Mouse (Mus musculus): Measurements from ENCODE around the gene Ctsa. TPM values are rescaled to one million over a fixed set of nuclear protein-coding genes. Genes with fewer than 3 reads are reported as not detected.

Gene Ctsa
- total RNA-seq, 2 experiments from 2014 or later = 50.2 to 58.1 TPM

GRCm38 (mm10) chr2:164815348-164815747, 17.3 kb upstream of the Ctsa start:
- no peak for TF ChIP-seq CTCF (IDR thresholded peaks at IDR 0.05)
- DNase-seq = no peak
- no peak overlapping the region for H3K27ac ChIP-seq
- intact Hi-C loops (cut with DNase I) = no loop called here
- H3K4me3 ChIP-seq = no peak overlapping the region

- H3K27ac ChIP-seq = no peak overlapping the region
These were observed 16.9 kb upstream of the Ctsa start for GRCm38 (mm10) chr2:164815821-164816220.

GRCm38 (mm10) chr2:164817206-164817605, 15.5 kb upstream of the Ctsa start:
- TF ChIP-seq CTCF (IDR thresholded peaks at IDR 0.05) = no peak
- H3K27ac ChIP-seq = no peak overlapping the region
- intact Hi-C loops (cut with DNase I) = no loop called here

More at GRCm38 (mm10) chr2:164815821-164816220, 16.9 kb upstream of the Ctsa start:
- no peak for TF ChIP-seq CTCF (IDR thresholded peaks at IDR 0.05)
- no peak for DNase-seq
- intact Hi-C loops (cut with DNase I) = no loop called here
- no peak overlapping the region for H3K4me3 ChIP-seq

GRCm38 (mm10) chr2:164817703-164818102, 15.0 kb upstream of the Ctsa start:
- no peak for DNase-seq
- no peak overlapping the region for H3K4me3 ChIP-seq
- no peak overlapping the region for H3K27ac ChIP-seq
- no peak for TF ChIP-seq CTCF (IDR thresholded peaks at IDR 0.05)
- intact Hi-C loops (cut with DNase I) = no loop called here

More at GRCm38 (mm10) chr2:164817206-164817605, 15.5 kb upstream of the Ctsa start:
- no peak overlapping the region for H3K4me3 ChIP-seq
- DNase-seq = no peak

- intact Hi-C loops (cut with DNase I) = no loop called here
- no peak for DNase-seq
- no peak for TF ChIP-seq CTCF (IDR thresholded peaks at IDR 0.05)
- H3K4me3 ChIP-seq = no peak overlapping the region
- H3K27ac ChIP-seq = no peak overlapping the region
These were observed 11.6 kb upstream of the Ctsa start for GRCm38 (mm10) chr2:164821060-164821459.

- peak within 1 kb of the TSS; percentile 88 for H3K27ac ChIP-seq
- H3K4me3 ChIP-seq = peak within 1 kb of the TSS; percentile 92
- TF ChIP-seq CTCF (IDR thresholded peaks at IDR 0.05) = no peak; the same call in 1 of the 2 replicates
- peak; percentile 99 for DNase-seq
- intact Hi-C loops (cut with DNase I) = loop anchor here (2.0 kb wide), 1 partner anchor 16 kb away; no protein-coding TSS in a partner anchor
These were observed 10.0 kb upstream of the Ctsa start, which contains the start of gene Zswim1 for GRCm38 (mm10) chr2:164822636-164823165. Gene Zswim1, plus strand, starts transcription at chr2:164822686.

GRCm38 (mm10) chr2:164823181-164823585, 9.5 kb upstream of the Ctsa start:
- intact Hi-C loops (cut with DNase I) = loop anchor here (2.0 kb wide), 1 partner anchor 16 kb away; no protein-coding TSS in a partner anchor
- TF ChIP-seq CTCF (IDR thresholded peaks at IDR 0.05) = no peak
- DNase-seq = no peak
- peak overlapping the region; percentile 92 for H3K4me3 ChIP-seq
- H3K27ac ChIP-seq = peak overlapping the region; percentile 88

GRCm38 (mm10) chr2:164823969-164824368, 8.7 kb upstream of the Ctsa start:
- no peak for TF ChIP-seq CTCF (IDR thresholded peaks at IDR 0.05)
- H3K4me3 ChIP-seq = peak overlapping the region; percentile 92

GRCm38 (mm10) chr2:164825521-164825920, 7.2 kb upstream of the Ctsa start:
- intact Hi-C loops (cut with DNase I) = no loop called here
- no peak for DNase-seq

More at GRCm38 (mm10) chr2:164823969-164824368, 8.7 kb upstream of the Ctsa start:
- H3K27ac ChIP-seq = no peak overlapping the region; the same call in 1 of the 2 replicates
- intact Hi-C loops (cut with DNase I) = loop anchor here (2.0 kb wide), 1 partner anchor 17 kb away; no protein-coding TSS in a partner anchor
- no peak for DNase-seq

GRCm38 (mm10) chr2:164827146-164827850, 5.4 kb upstream of the Ctsa start:
- no peak for DNase-seq

More at GRCm38 (mm10) chr2:164825521-164825920, 7.2 kb upstream of the Ctsa start:
- H3K27ac ChIP-seq = no peak overlapping the region
- no peak overlapping the region for H3K4me3 ChIP-seq
- TF ChIP-seq CTCF (IDR thresholded peaks at IDR 0.05) = no peak

GRCm38 (mm10) chr2:164828437-164828836, 4.2 kb upstream of the Ctsa start, which contains the start of gene Spata25:
Gene Spata25, minus strand, starts transcription at chr2:164828537.
- no peak within 1 kb of the TSS for H3K4me3 ChIP-seq
- intact Hi-C loops (cut with DNase I) = no loop called here
- TF ChIP-seq CTCF (IDR thresholded peaks at IDR 0.05) = no peak
- H3K27ac ChIP-seq = no peak within 1 kb of the TSS
- no peak for DNase-seq

More at GRCm38 (mm10) chr2:164827146-164827850, 5.4 kb upstream of the Ctsa start:
- H3K27ac ChIP-seq = no peak overlapping the region
- intact Hi-C loops (cut with DNase I) = no loop called here
- no peak overlapping the region for H3K4me3 ChIP-seq
- no peak for TF ChIP-seq CTCF (IDR thresholded peaks at IDR 0.05)

GRCm38 (mm10) chr2:164829090-164829489, 3.6 kb upstream of the Ctsa start:
- intact Hi-C loops (cut with DNase I) = no loop called here
- DNase-seq = no peak
- Histone ChIP-seq H3K4me3 (no peak overlapping the region), H3K27ac (no peak overlapping the region)
- TF ChIP-seq CTCF (IDR thresholded peaks at IDR 0.05) = no peak

- DNase-seq = no peak
- no peak overlapping the region for H3K27ac ChIP-seq
- intact Hi-C loops (cut with DNase I) = no loop called here
- no peak for TF ChIP-seq CTCF (IDR thresholded peaks at IDR 0.05)
- H3K4me3 ChIP-seq = no peak overlapping the region
These were observed 1.6 kb upstream of the Ctsa start for GRCm38 (mm10) chr2:164831029-164831428.
